Mouse (Mus musculus) heart, adult 9 months (tissue): ENCODE measurements at regions not wholly inside any gene's neighbourhood (a gene's known extent, or its start where the extent isn't known, plus 50 kb on each side); places are given as distances from the start of the nearest gene placed in this dataset.
"Not testable (repeated sequence)": the region's sequence is repeated elsewhere in the genome, so short reads cannot be mapped to it uniquely, and the experiment has no call there.

ENCODE experiments used
- DNase-seq, 2 experiments: peaks; one replicate each; pipeline ENCODE4 v3.0.0; 2022; ENCODE audit warnings: low spot score in 2 of 2

DNA sequence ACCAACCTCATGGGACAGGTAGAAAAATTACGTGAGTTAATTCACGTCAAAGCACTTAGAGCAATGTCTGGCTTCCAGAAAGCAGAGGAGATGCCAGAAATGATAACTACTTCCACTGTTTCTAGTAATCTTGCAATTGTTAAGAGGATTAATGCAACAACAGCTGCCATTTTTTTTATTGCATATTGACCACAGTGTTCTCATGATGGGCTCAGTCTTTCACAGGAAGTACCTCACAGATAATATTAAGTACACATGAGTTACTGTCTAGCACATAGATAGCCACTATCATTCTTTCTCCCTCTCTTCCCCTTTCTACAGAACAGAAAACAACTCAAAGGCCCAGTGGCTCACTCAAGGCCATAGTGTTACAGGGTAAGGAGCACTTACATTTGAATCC is 104.8 kb upstream of the Abca1 start:
- DNase-seq, result no peak

DNA sequence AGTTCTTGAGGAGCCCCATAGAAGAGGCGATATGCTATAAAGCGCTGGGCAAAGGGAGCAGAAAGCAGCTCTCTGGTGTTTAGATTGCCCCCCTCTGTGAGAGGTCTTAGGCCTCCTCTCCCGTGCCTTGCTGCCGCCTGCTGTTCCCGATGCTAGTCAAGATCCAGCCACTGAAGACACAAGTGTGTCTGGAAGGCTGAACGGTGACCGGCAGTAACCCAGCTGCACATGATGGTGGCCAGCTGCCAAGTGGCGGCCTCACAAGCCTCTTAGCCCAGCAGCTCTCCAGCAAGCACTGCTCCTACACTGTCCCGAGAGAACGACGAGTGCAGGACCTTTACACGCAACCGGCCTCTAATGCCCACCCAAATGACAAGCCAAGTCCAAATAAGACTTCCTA is 104.1 kb upstream of the Abca1 start:
- DNase-seq, result peak; percentile 88 to 94

GRCm38 (mm10) chr4:53262466-53262865 is 102.8 kb upstream of the Abca1 start:
- no peak for DNase-seq

DNA sequence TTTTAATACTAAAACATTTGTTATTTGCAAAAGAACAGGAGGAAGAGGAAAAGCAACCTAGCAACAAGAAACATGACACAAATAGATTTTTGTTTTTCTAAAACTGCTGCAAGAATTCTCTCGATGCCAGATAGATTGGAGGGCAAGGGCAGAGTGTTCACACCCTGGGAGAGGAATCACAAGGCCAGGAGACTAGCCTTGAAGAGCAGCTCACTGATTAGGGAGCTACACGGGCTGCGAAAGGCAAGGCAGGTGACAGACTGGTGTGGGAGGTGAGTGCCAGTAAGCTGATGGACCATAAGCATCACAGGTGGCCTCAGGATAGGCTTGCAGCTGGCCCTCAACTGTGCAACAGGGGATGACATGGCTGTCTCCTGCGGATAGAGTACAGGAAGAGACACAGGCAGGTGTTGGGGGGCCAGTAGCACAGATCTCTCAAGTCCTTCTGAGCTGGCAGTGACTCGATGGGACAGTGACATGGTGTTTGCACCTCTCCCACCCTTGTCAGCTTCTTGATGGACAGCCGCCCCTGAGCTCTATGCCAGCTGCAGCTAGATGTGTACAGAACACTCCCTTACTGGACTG is 102.0 kb upstream of the Abca1 start:
- no peak for DNase-seq

DNA sequence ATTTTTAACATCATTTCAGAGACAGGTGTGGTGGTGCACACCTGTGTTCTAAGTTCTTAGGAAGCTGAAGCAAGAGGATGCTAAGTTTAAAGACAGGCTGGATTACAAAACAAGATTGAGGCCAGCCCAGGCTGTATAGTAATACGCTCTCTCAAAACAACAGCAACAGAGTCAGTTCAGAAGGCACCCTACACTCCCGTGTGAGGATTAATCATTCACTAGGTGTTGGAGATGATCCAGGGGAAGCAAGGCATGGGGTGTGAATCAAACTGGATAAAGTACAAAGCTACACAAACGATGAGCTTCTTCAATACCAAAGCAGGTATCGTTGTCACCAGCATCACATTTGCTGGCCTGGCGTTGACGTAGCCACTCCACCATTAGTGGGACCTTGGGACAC is 99.3 kb upstream of the Abca1 start:
- DNase-seq, result no peak

DNA sequence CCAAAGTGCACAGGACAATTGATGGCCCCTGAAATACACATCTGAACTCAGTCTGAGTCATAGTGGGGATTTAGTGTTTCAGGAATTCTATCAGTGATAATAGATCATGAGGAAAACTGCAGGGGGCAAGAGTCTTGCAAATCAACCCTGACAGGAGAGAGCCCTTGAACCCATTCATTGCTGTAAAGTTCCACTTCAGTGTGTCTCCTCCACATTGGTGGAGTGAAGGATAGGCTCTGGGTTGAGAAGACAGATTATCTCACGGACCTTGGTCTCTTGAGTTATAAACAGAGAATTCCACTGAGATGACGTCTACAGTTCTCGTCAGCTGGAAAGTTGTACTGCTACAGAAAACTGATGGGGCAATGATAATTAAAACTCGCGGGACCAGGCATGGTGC is 97.3 kb upstream of the Abca1 start:
- DNase-seq, result no peak

- no peak for DNase-seq
These were observed 94.8 kb upstream of the Abca1 start for GRCm38 (mm10) chr4:53254483-53254882.

- DNase-seq, result no peak
These were observed 94.0 kb upstream of the Abca1 start for GRCm38 (mm10) chr4:53253680-53254079.

DNA sequence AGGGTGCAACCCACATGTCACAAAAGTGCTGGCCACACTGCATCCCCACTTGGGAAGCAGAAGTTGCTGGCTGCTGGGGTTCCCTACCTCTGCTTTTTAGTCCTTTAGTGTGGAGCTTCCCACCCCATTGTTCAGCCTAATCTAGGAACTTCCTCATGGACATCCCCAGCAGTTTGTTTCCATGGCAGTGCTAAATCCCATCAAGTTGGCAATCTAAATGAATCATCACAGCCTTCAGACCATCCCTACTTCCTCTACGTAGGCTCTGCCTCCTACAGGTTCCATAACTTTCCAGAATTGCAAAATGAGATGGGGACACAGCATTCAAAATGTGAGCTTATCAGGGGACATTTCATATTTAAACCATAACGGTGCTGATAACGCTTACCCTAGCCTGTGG is 90.6 kb upstream of the Abca1 start:
- DNase-seq, result no peak

DNA sequence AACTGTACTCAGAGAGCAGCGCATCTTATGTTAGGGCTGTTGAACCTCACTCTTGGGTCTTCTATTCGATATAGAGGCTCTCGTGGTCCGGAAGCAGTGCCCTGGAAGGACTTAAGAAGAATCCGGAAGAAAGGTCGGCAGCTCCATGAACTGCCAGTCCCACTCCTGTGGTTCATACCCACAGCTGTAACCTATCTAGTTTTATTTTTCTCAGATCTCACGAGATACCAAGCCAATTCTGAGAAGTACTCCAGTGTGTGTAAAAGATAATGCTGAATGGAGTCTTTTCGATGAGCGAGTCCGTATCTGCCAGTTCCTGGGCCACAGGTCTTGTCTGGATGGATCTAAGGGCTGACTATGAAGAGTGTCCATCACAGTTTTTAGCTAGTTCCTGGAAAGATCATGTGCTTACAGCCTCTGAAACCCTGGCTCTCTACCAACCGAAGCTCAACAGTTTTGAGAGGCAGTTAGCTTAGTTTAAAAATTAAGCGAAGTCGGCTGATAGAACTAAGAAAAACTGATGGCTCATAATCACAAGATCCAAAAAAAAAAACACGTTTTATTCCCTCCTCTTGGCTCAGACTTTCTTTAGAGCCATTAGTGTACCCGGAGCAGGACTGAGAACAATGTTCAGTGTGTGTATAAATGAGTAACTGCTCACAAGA is 86.5 kb upstream of the Abca1 start:
- DNase-seq, result no peak

GRCm38 (mm10) chr4:53245553-53245952 is 85.9 kb upstream of the Abca1 start:
- DNase-seq, result no peak

- not testable (repeated sequence) for DNase-seq
These were observed 83.8 kb upstream of the Abca1 start for GRCm38 (mm10) chr4:53243473-53243872.

- DNase-seq, result no peak
These were observed 80.2 kb upstream of the Abca1 start for GRCm38 (mm10) chr4:53239856-53240255.

GRCm38 (mm10) chr4:53238314-53239259 is 78.9 kb upstream of the Abca1 start:
- no peak for DNase-seq

- DNase-seq, result no peak
These were observed 76.2 kb upstream of the Abca1 start for GRCm38 (mm10) chr4:53235870-53236269.

GRCm38 (mm10) chr4:53232436-53232835 is 72.7 kb upstream of the Abca1 start:
- no peak for DNase-seq

- DNase-seq, result no peak
These were observed 72.2 kb upstream of the Abca1 start for GRCm38 (mm10) chr4:53231867-53232266.

- no peak for DNase-seq
These were observed 71.4 kb upstream of the Abca1 start for GRCm38 (mm10) chr4:53231046-53231445.

GRCm38 (mm10) chr4:53228444-53228843 is 68.7 kb upstream of the Abca1 start:
- no peak for DNase-seq

- DNase-seq, result peak; percentile 27 to 39
These were observed 68.1 kb upstream of the Abca1 start for GRCm38 (mm10) chr4:53227771-53228170.

DNA sequence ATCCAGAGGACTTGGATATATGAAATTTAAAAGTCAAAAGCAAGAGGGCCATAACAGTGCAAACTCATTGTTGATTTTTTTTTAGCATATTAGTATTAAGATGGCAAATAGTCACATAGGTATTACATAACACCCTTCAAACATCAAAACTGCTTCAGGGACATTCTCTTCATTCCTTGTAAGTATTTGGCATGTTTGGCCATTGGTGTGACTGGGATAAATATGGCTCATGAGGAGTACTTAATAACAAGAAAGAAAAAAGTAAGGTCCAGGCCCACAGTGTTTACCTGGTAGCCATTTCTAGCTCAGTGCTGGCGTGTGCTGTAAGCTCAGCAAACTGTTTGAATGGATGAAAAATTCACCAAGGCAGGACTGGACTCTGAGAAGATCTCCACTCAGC is 67.4 kb upstream of the Abca1 start:
- no peak for DNase-seq

GRCm38 (mm10) chr4:53226376-53226775 is 66.7 kb upstream of the Abca1 start:
- no peak for DNase-seq

GRCm38 (mm10) chr4:53223379-53223778 is 63.7 kb upstream of the Abca1 start:
- DNase-seq, result no peak
